Mouse (Mus musculus) olfactory bulb, adult 2 months (tissue): Measurements from ENCODE around the gene Itpa. TPM values are rescaled to one million over a fixed set of nuclear protein-coding genes. Genes with fewer than 3 reads are reported as not detected.

Source experiments
- H3K27ac ChIP-seq: fragments of 200-500 bp; 2 replicates; pipeline ENCODE4 v1.5.1; 2012; ENCODE audit warnings: low read depth, low read length; ENCODE audit not compliant: insufficient read depth
- H3K4me1 ChIP-seq: fragments of 200-500 bp; 2 replicates; pipeline ENCODE4 v1.6.1; 2012; ENCODE audit warnings: low read length; ENCODE audit not compliant: control insufficient read depth, insufficient read depth
- H3K4me3 ChIP-seq: fragments of 200-500 bp; 2 replicates; pipeline ENCODE4 v1.5.1; 2012; ENCODE audit warnings: mild to moderate bottlenecking, low read depth, low read length, moderate library complexity; ENCODE audit not compliant: insufficient read depth
- CTCF ChIP-seq: fragments of 200-500 bp; IDR thresholded peaks from 2 replicates; pipeline ENCODE4 v1.5.1; 2012; ENCODE audit warnings: low read depth, mild to moderate bottlenecking, low read length, moderate library complexity; ENCODE audit not compliant: insufficient read depth
- POLR2A ChIP-seq: fragments of 200-500 bp; IDR thresholded peaks from 2 replicates; pipeline ENCODE4 v1.6.1; 2012; ENCODE audit warnings: mild to moderate bottlenecking, low read depth, low read length, moderate library complexity; ENCODE audit not compliant: insufficient read depth
- whole genome bisulfite sequencing: fragments of 180-500 bp; shearing (Covaris S2); methylation state at CpG from one replicate; pipeline ENCODE4 v1.1.7; 2018; 5-methylcytosine and 5-hydroxymethylcytosine counted together
- polyA plus RNA-seq: library from polyadenylated mRNA; stranded (reverse); fragments of >200 nt; gene quantifications from 2 replicates; pipeline ENCODE4 v1.2.4, GENCODE M21; 2012; ENCODE audit warnings: low replicate concordance; ENCODE audit not compliant: missing spikeins, insufficient read depth, insufficient read length

Itpa gene
- polyA plus RNA-seq, 1 experiment = not detected

- Histone ChIP-seq H3K27ac (no peak overlapping the region), H3K4me3 (no peak overlapping the region), H3K4me1 (peaks cover 11% of the 10 kb centered on the region)
- TF ChIP-seq CTCF (no peak), POLR2A (no peak)
- WGBS = 100% methylated on average over 2 of the region's 2 CpGs
Observed at GRCm38 (mm10) chr2:130653303-130653702, 14.1 kb upstream of the Itpa start.

- no peak for TF ChIP-seq POLR2A
- no peak for TF ChIP-seq CTCF
Observed at GRCm38 (mm10) chr2:130653760-130654159, 13.7 kb upstream of the Itpa start.

GRCm38 (mm10) chr2:130655660-130656339 is 11.6 kb upstream of the Itpa start:
- TF ChIP-seq CTCF (no peak), POLR2A (no peak)
- 91% methylated on average over 6 of the region's 6 CpGs for WGBS
- Histone ChIP-seq H3K4me1 (peaks cover 11% of the 10 kb centered on the region), H3K27ac (no peak overlapping the region), H3K4me3 (no peak overlapping the region)

More at GRCm38 (mm10) chr2:130653760-130654159, 13.7 kb upstream of the Itpa start:
- Histone ChIP-seq H3K27ac (no peak overlapping the region), H3K4me1 (peaks cover 11% of the 10 kb centered on the region), H3K4me3 (no peak overlapping the region)
- 97% methylated on average over 1 of the region's 1 CpGs for WGBS

- H3K27ac ChIP-seq = peak overlapping the region; percentile 76
- no peak for TF ChIP-seq CTCF
- no peak for TF ChIP-seq POLR2A
- H3K4me3 ChIP-seq = no peak overlapping the region
- H3K4me1 ChIP-seq = peaks cover 12% of the 10 kb centered on the region
- 77% methylated on average over 9 of the region's 9 CpGs for WGBS
Observed at GRCm38 (mm10) chr2:130656536-130656935, 10.9 kb upstream of the Itpa start.

- no peak for TF ChIP-seq CTCF
- TF ChIP-seq POLR2A = no peak
- peaks cover 17% of the 10 kb centered on the region for H3K4me1 ChIP-seq
- WGBS = 65% methylated on average over 6 of the region's 6 CpGs
- H3K27ac ChIP-seq = peak overlapping the region; percentile 76
- no peak overlapping the region for H3K4me3 ChIP-seq
Observed at GRCm38 (mm10) chr2:130657541-130657940, 9.9 kb upstream of the Itpa start.

GRCm38 (mm10) chr2:130658530-130658929 is 8.9 kb upstream of the Itpa start:
- TF ChIP-seq CTCF (no peak), POLR2A (no peak)
- 96% methylated on average over 10 of the region's 10 CpGs for WGBS
- peaks cover 24% of the 10 kb centered on the region for H3K4me1 ChIP-seq
- no peak overlapping the region for H3K4me3 ChIP-seq
- no peak overlapping the region; the same call in 1 of the 2 replicates for H3K27ac ChIP-seq

GRCm38 (mm10) chr2:130663342-130663741 is 4.1 kb upstream of the Itpa start:
- Histone ChIP-seq H3K4me3 (no peak overlapping the region; the same call in 1 of the 2 replicates), H3K27ac (no peak overlapping the region), H3K4me1 (peaks cover 17% of the 10 kb centered on the region)
- 88% methylated on average over 11 of the region's 11 CpGs for WGBS
- TF ChIP-seq CTCF = no peak
- no peak for TF ChIP-seq POLR2A

GRCm38 (mm10) chr2:130664102-130664701 is 3.2 kb upstream of the Itpa start, which contains the start of gene Ddrgk1:
TSS of gene Ddrgk1 (minus strand) at chr2:130664659.
- Histone ChIP-seq H3K4me1 (peaks cover 18% of the 10 kb centered on the region), H3K4me3 (peak within 1 kb of the TSS; percentile 86), H3K27ac (peak within 1 kb of the TSS; percentile 100)
- under 1% methylated on average over 40 of the region's 40 CpGs for WGBS
- TF ChIP-seq POLR2A (peak; percentile 89), CTCF (no peak)

- no peak overlapping the region for H3K27ac ChIP-seq
- WGBS = 91% methylated on average over 10 of the region's 10 CpGs
- no peak overlapping the region for H3K4me3 ChIP-seq
- H3K4me1 ChIP-seq = no peaks in the 10 kb centered on the region
- TF ChIP-seq CTCF = no peak
- TF ChIP-seq POLR2A = no peak
Observed at GRCm38 (mm10) chr2:130677211-130677610, 9.8 kb downstream of the Itpa start.
